Mouse (Mus musculus) bone marrow, adult 2 months (tissue): Measurements from ENCODE around the gene Wfdc5. TPM values are rescaled to one million over a fixed set of nuclear protein-coding genes. Genes with fewer than 3 reads are reported as not detected.

Experiments
- H3K27ac ChIP-seq: fragments of 200-500 bp; 2 replicates; pipeline ENCODE4 v1.5.1; 2012; ENCODE audit warnings: low read depth, mild to moderate bottlenecking, control low read depth, inconsistent platforms, low read length; ENCODE audit not compliant: control insufficient read depth, poor library complexity, insufficient read depth
- H3K4me1 ChIP-seq: fragments of 200-500 bp; 2 replicates; pipeline ENCODE4 v1.6.1; 2011; ENCODE audit warnings: low read length; ENCODE audit not compliant: control insufficient read depth, insufficient read depth
- H3K4me3 ChIP-seq: fragments of 200-500 bp; replicated peaks from 2 replicates; pipeline ENCODE3; 2011; ENCODE audit warnings: mild to moderate bottlenecking, low read depth, low read length, control low read depth; ENCODE audit not compliant: control insufficient read depth
- CTCF ChIP-seq: fragments of 200-500 bp; IDR thresholded peaks from 2 replicates; pipeline ENCODE4 v1.5.1; 2011; ENCODE audit warnings: low read length, control low read depth; ENCODE audit not compliant: control insufficient read depth, insufficient read depth
- POLR2A ChIP-seq: fragments of 200-500 bp; IDR thresholded peaks from 2 replicates; pipeline ENCODE4 v1.6.1; 2011; ENCODE audit warnings: low read depth, mild to moderate bottlenecking, control low read depth, low read length, borderline replicate concordance; ENCODE audit not compliant: control insufficient read depth
- WGBS: fragments of 180-500 bp; shearing (Covaris S2); methylation state at CpG from one replicate; pipeline ENCODE4 v1.1.7; 2018; 5-methylcytosine and 5-hydroxymethylcytosine counted together
- polyA plus RNA-seq: library from polyadenylated mRNA; stranded (reverse); fragments of >200 nt; gene quantifications from 2 replicates; pipeline ENCODE4 v1.2.4, GENCODE M21; 2011; ENCODE audit warnings: low replicate concordance; ENCODE audit not compliant: missing spikeins, insufficient read depth, insufficient read length

Wfdc5 gene
- polyA plus RNA-seq, 1 experiment, result not detected

- WGBS, result 10% methylated on average over 42 of the region's 42 CpGs
- Histone ChIP-seq H3K4me3 (no peak overlapping the region), H3K4me1 (no peaks in the 10 kb centered on the region; the same call in 1 of the 2 replicates), H3K27ac (peak overlapping the region; percentile 7; the same call in 1 of the 2 replicates)
- TF ChIP-seq CTCF (no peak), POLR2A (no peak)
These were observed 14.0 kb downstream of the Wfdc5 start for GRCm38 (mm10) chr2:164168571-164168946.

GRCm38 (mm10) chr2:164167752-164168570 lies 14.6 kb downstream of the Wfdc5 start:
- no peak overlapping the region for H3K4me3 ChIP-seq
- WGBS, result 21% methylated on average over 90 of the region's 90 CpGs
- TF ChIP-seq CTCF, result no peak
- no peak for TF ChIP-seq POLR2A
- H3K27ac ChIP-seq, result peak overlapping the region; percentile 7; the same call in 1 of the 2 replicates
- no peaks in the 10 kb centered on the region; the same call in 1 of the 2 replicates for H3K4me1 ChIP-seq

- no peak for TF ChIP-seq CTCF
- TF ChIP-seq POLR2A, result no peak
- no peaks in the 10 kb centered on the region; the same call in 1 of the 2 replicates for H3K4me1 ChIP-seq
- 88% methylated on average over 5 of the region's 5 CpGs for WGBS
- H3K4me3 ChIP-seq, result no peak overlapping the region
- H3K27ac ChIP-seq, result no peak overlapping the region
These were observed 17.6 kb downstream of the Wfdc5 start for GRCm38 (mm10) chr2:164164941-164165340.

GRCm38 (mm10) chr2:164161515-164162055 lies 21.0 kb downstream of the Wfdc5 start:
- TF ChIP-seq CTCF (no peak), POLR2A (no peak)
- WGBS, result 82% methylated on average over 11 of the region's 11 CpGs
- H3K4me3 ChIP-seq, result no peak overlapping the region
- no peak overlapping the region for H3K27ac ChIP-seq
- no peaks in the 10 kb centered on the region for H3K4me1 ChIP-seq

GRCm38 (mm10) chr2:164158838-164159237 lies 23.7 kb downstream of the Wfdc5 start:
- TF ChIP-seq CTCF (no peak), POLR2A (no peak)
- 78% methylated on average over 2 of the region's 2 CpGs for WGBS
- Histone ChIP-seq H3K27ac (no peak overlapping the region), H3K4me1 (no peaks in the 10 kb centered on the region), H3K4me3 (no peak overlapping the region)

GRCm38 (mm10) chr2:164156158-164156557 lies 26.4 kb downstream of the Wfdc5 start:
- no peaks in the 10 kb centered on the region for H3K4me1 ChIP-seq
- no peak overlapping the region for H3K27ac ChIP-seq
- WGBS, result 84% methylated on average over 7 of the region's 7 CpGs
- H3K4me3 ChIP-seq, result no peak overlapping the region
- TF ChIP-seq POLR2A (no peak), CTCF (no peak)

GRCm38 (mm10) chr2:164154007-164154406 lies 28.5 kb downstream of the Wfdc5 start:
- no peak overlapping the region for H3K27ac ChIP-seq
- TF ChIP-seq CTCF (no peak), POLR2A (no peak)
- H3K4me1 ChIP-seq, result no peaks in the 10 kb centered on the region
- WGBS, result 93% methylated on average over 10 of the region's 10 CpGs
- H3K4me3 ChIP-seq, result no peak overlapping the region

- H3K4me3 ChIP-seq, result no peak overlapping the region
- no peak for TF ChIP-seq POLR2A
- TF ChIP-seq CTCF, result no peak
- H3K27ac ChIP-seq, result no peak overlapping the region
- WGBS, result 87% methylated on average over 11 of the region's 11 CpGs
- no peaks in the 10 kb centered on the region for H3K4me1 ChIP-seq
These were observed 30.2 kb downstream of the Wfdc5 start for GRCm38 (mm10) chr2:164152341-164152740.
